Mouse (Mus musculus): ENCODE measurements around the gene Nrde2. TPM values are rescaled to one million over a fixed set of nuclear protein-coding genes. Genes with fewer than 3 reads are reported as not detected.
A peak's percentile ranks its signal among the peaks of the same experiment; 100 is the strongest.

The Nrde2 gene
- polyA plus RNA-seq, 1 experiment from 2014 or later, result 10.8 TPM

DNA sequence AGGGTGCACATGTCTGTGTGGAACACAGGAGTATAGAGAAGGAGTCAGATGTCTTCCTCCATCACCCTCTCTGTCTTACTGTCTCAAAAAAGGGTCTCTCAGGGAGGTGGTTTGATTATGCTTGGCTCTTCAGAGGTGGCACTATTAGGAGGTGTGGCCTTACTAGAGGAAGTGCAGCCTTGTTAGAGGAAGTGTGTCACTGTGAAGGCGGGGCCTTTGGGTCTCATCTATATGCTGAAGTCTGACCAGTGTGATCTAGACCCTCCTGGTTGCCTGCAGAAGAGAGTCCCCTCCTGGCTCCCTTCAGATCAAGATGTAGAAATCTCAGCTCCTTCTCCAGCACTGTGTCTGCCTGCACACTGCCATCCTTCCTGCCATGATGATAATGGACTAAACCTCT lies 34.7 kb upstream of the Nrde2 start:
- 86% methylated on average over 1 of the region's 1 CpGs for WGBS
- no peak overlapping the region for H3K4me2 ChIP-seq (replicated peaks; ENCODE audit: low read depth, low read length)
- no peak for DNase-seq (ENCODE audit: low spot score)
- H3K4me1 ChIP-seq (ENCODE audit: insufficient read depth, low read depth, low read length), result no peaks in the 10 kb centered on the region
- no peak overlapping the region for H3K4me3 ChIP-seq (ENCODE audit: low read depth, low read length)
- H3K27me3 ChIP-seq (replicated peaks; ENCODE audit: insufficient read depth, low read length), result no peaks in the 10 kb centered on the region
- ATAC-seq, result no peak
- no peaks in the 10 kb centered on the region for H3K9me3 ChIP-seq (ENCODE audit: low read length)
- H3K9ac ChIP-seq (replicated peaks; ENCODE audit: low read depth), result no peak overlapping the region
- H3K27ac ChIP-seq (ENCODE audit: low read length), result no peak overlapping the region
- TF ChIP-seq EP300 (IDR thresholded peaks at IDR 0.05) (no peak), CTCF (IDR thresholded peaks at IDR 0.05) (no peak)
- H3K36me3 ChIP-seq (ENCODE audit: insufficient read depth, low read length), result no peaks in the 10 kb centered on the region

DNA sequence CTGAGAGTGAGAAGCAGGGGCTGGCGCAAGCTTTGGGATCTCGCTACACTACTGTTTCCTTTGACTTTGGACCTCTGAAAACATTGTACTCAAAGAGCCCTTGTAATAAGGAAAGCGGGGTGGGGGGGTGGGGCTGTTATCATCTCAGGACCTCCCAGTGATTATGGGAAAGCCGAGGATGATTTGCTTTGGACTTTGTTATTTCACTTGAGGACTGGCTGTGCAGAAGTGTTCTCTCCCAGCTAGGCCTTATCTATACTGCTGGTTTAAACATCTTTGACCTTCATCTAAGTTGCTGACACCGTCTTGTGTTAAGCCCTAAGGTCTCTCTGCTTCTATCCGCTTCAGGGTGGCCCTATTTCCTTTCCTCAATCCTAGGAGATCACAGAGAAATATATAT lies 31.3 kb upstream of the Nrde2 start:
- 73% methylated on average over 6 of the region's 6 CpGs for WGBS
- H3K36me3 ChIP-seq (ENCODE audit: insufficient read depth, low read length), result no peaks in the 10 kb centered on the region
- TF ChIP-seq CTCF (IDR thresholded peaks at IDR 0.05), result no peak
- no peak for TF ChIP-seq EP300 (IDR thresholded peaks at IDR 0.05)
- ATAC-seq (no peak), DNase-seq (ENCODE audit: low spot score) (no peak)
- no peaks in the 10 kb centered on the region for H3K9me3 ChIP-seq (ENCODE audit: low read length)
- H3K9ac ChIP-seq (replicated peaks; ENCODE audit: low read depth), result no peak overlapping the region
- no peak overlapping the region for H3K4me3 ChIP-seq (ENCODE audit: low read depth, low read length)
- peaks cover 7% of the 10 kb centered on the region; the same call in 1 of the 2 replicates for H3K4me1 ChIP-seq (ENCODE audit: insufficient read depth, low read depth, low read length)
- H3K4me2 ChIP-seq (replicated peaks; ENCODE audit: low read depth, low read length), result no peak overlapping the region
- no peaks in the 10 kb centered on the region for H3K27me3 ChIP-seq (replicated peaks; ENCODE audit: insufficient read depth, low read length)
- H3K27ac ChIP-seq (ENCODE audit: low read length), result no peak overlapping the region

DNA sequence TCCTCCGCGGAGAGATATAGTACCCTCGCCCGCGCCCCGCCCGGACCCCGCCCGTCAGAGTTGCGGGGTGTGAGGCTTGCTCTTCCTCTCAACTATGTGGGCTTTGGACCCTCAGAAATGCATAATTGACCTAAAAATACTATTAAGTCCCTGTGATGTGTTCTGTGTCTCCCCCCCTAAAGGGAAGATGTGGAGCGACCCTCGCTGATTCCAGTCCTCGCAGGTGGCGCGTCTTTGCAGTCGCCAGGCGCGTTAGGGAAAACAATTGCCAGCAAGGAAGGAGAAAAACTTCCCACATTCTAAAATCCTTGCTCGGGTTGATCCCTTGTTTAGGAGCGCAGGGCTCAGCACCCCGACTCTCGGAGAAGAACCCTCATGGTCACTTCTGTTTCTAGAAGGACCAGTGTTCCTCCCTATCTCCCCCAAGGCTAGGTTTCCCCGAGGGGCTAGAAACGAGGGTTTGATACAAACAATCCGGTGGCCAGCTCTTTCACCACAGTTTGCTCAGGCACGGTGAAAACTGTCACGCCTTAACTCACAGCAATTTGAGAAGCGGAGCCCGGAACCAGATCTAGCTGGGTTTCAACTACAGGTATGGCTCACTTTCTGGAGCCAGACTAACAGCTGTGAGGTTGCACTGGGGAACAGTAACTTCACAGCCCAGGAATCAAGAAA lies 28.4 kb upstream of the Nrde2 start:
- Histone ChIP-seq H3K9ac (replicated peaks; ENCODE audit: low read depth) (peak overlapping the region; percentile 54), H3K4me3 (ENCODE audit: low read depth, low read length) (peak overlapping the region; percentile 72), H3K36me3 (ENCODE audit: insufficient read depth, low read length) (no peaks in the 10 kb centered on the region), H3K27ac (ENCODE audit: low read length) (peak overlapping the region; percentile 99), H3K4me1 (ENCODE audit: insufficient read depth, low read depth, low read length) (peaks cover 7% of the 10 kb centered on the region; the same call in 1 of the 2 replicates), H3K9me3 (ENCODE audit: low read length) (no peaks in the 10 kb centered on the region), H3K27me3 (replicated peaks; ENCODE audit: insufficient read depth, low read length) (no peaks in the 10 kb centered on the region), H3K4me2 (replicated peaks; ENCODE audit: low read depth, low read length) (peak overlapping the region; percentile 73)
- DNase-seq (ENCODE audit: low spot score) (peak; percentile 62), ATAC-seq (no peak)
- 3% methylated on average over 29 of the region's 29 CpGs for WGBS
- TF ChIP-seq EP300 (IDR thresholded peaks at IDR 0.05) (no peak), CTCF (IDR thresholded peaks at IDR 0.05) (no peak)

DNA sequence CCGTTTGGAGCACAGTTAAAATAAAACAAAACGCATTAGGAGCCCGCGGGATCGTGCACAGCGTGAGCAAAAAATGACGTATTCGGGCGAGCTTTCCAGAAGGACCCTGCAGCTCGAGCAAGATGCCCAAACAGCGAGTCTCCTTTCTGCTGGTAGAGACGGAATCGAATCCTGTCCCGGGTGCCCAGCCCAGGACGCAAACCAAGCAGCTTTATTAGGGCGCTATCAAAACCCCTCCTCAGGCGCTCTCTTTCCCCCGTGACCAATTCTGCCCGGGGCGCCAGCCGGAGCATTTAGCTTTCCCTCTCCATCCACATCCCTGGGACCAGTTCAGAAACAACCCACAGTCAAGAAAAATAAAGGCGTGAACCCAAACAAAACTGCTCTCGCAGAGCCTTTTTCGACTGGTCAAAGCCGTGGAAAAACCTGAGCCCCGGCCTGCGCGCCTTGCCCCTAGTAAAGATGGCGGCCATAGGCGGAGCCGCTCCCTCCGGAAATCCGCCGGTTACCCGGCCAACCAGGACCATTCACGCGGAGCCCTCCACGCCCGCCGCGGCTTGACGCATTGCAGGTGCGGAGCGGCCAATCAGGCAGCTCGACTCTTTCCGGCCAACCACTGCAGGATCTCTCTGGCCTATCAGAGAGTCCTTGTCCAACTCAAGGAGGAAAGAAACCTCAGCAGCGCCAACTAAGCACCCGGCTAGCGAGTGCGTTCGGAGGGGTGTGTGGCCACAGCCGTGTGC lies 27.7 kb upstream of the Nrde2 start:
- H3K27ac ChIP-seq (ENCODE audit: low read length), result peak overlapping the region; percentile 99
- WGBS, result under 1% methylated on average over 51 of the region's 52 CpGs
- H3K4me1 ChIP-seq (ENCODE audit: insufficient read depth, low read depth, low read length), result peaks cover 7% of the 10 kb centered on the region; the same call in 1 of the 2 replicates
- no peaks in the 10 kb centered on the region for H3K9me3 ChIP-seq (ENCODE audit: low read length)
- H3K4me3 ChIP-seq (ENCODE audit: low read depth, low read length), result peak overlapping the region; percentile 72
- TF ChIP-seq EP300 (IDR thresholded peaks at IDR 0.05), result peak; percentile 85
- TF ChIP-seq CTCF (IDR thresholded peaks at IDR 0.05), result peak; percentile 20
- H3K4me2 ChIP-seq (replicated peaks; ENCODE audit: low read depth, low read length), result peak overlapping the region; percentile 73
- H3K36me3 ChIP-seq (ENCODE audit: insufficient read depth, low read length), result no peaks in the 10 kb centered on the region
- no peaks in the 10 kb centered on the region for H3K27me3 ChIP-seq (replicated peaks; ENCODE audit: insufficient read depth, low read length)
- peak overlapping the region; percentile 91 for H3K9ac ChIP-seq (replicated peaks; ENCODE audit: low read depth)
- peak; percentile 99 for DNase-seq (ENCODE audit: low spot score)
- peak; percentile 100 for ATAC-seq

DNA sequence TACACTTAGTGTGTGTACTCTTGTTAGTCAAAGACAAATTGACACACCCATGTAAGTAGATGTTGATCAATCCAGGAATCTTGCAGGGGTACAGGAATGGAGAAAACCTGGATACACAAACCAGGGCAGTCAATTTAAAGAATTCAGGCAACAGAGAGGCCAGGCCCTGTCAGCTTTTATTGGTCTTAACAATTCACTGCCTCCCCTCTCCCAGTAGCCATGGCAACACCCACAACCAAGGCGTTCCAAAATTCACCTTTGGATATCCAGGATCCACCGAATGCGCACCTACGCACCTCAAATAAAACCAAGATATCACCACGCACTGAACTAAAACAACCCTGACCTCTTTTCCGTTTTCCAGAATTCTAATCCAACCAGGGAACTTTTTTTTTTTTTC lies 26.9 kb upstream of the Nrde2 start:
- ATAC-seq (no peak), DNase-seq (ENCODE audit: low spot score) (peak; percentile 80)
- H3K9ac ChIP-seq (replicated peaks; ENCODE audit: low read depth), result peak overlapping the region; percentile 91
- 5% methylated on average over 6 of the region's 6 CpGs for WGBS
- TF ChIP-seq EP300 (IDR thresholded peaks at IDR 0.05) (0 out of 2 replicates have a peak, but pooled peaks have one; percentile 3), CTCF (IDR thresholded peaks at IDR 0.05) (no peak)
- H3K27me3 ChIP-seq (replicated peaks; ENCODE audit: insufficient read depth, low read length), result no peaks in the 10 kb centered on the region
- H3K4me2 ChIP-seq (replicated peaks; ENCODE audit: low read depth, low read length), result peak overlapping the region; percentile 73
- H3K4me3 ChIP-seq (ENCODE audit: low read depth, low read length), result peak overlapping the region; percentile 72
- peak overlapping the region; percentile 99 for H3K27ac ChIP-seq (ENCODE audit: low read length)
- no peaks in the 10 kb centered on the region for H3K36me3 ChIP-seq (ENCODE audit: insufficient read depth, low read length)
- peaks cover 7% of the 10 kb centered on the region; the same call in 1 of the 2 replicates for H3K4me1 ChIP-seq (ENCODE audit: insufficient read depth, low read depth, low read length)
- no peaks in the 10 kb centered on the region for H3K9me3 ChIP-seq (ENCODE audit: low read length)

DNA sequence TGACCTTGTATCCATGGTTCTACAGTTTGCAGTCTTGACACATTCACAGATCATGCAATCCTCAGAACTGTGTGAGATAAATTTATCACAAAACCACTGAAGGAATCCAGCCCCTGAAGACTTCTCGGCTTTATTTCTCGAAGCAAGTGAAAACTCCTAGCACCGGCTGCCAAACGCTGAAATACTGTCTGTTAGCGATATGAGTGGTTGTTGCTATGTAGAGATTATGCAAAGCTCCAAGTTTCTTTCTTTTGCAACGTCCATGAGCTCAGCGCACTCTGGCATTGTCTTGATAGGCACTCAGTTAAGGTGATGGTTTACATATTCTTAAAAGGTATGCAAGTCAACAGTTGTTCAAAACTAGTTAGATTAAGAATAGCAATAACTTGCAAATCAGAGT lies 26.4 kb upstream of the Nrde2 start:
- Histone ChIP-seq H3K4me2 (replicated peaks; ENCODE audit: low read depth, low read length) (peak overlapping the region; percentile 73; the same call in 1 of the 2 replicates), H3K4me3 (ENCODE audit: low read depth, low read length) (no peak overlapping the region), H3K4me1 (ENCODE audit: insufficient read depth, low read depth, low read length) (peaks cover 7% of the 10 kb centered on the region; the same call in 1 of the 2 replicates), H3K36me3 (ENCODE audit: insufficient read depth, low read length) (no peaks in the 10 kb centered on the region), H3K9me3 (ENCODE audit: low read length) (no peaks in the 10 kb centered on the region), H3K27ac (ENCODE audit: low read length) (peak overlapping the region; percentile 99), H3K27me3 (replicated peaks; ENCODE audit: insufficient read depth, low read length) (no peaks in the 10 kb centered on the region), H3K9ac (replicated peaks; ENCODE audit: low read depth) (no peak overlapping the region)
- 0 out of 2 replicates have a peak, but pooled peaks have one; percentile 6 for ATAC-seq
- 30% methylated on average over 7 of the region's 7 CpGs for WGBS
- DNase-seq (ENCODE audit: low spot score), result peak; percentile 92
- peak; percentile 24; the same call in 1 of the 2 replicates for TF ChIP-seq EP300 (IDR thresholded peaks at IDR 0.05)
- no peak for TF ChIP-seq CTCF (IDR thresholded peaks at IDR 0.05)
